Mouse (Mus musculus): ENCODE results near the gene Dnajc8. TPM values are rescaled to one million over a fixed set of nuclear protein-coding genes. Genes with fewer than 3 reads are reported as not detected.

Dnajc8 gene
- polyA plus RNA-seq, 1 experiment, result 24.8 TPM

Other genes starting within 250 kb of the Dnajc8 start
- gene Rab42, start 232.2 kb upstream of the Dnajc8 start, polyA plus RNA-seq (2012; rRNA removed), result 24.9 and 31.4 TPM in 2 replicates
- 5.1 and 6.0 TPM in 2 replicates for gene Trnau1ap, start 206.0 kb upstream of the Dnajc8 start, polyA plus RNA-seq (2012; rRNA removed)
- 179 and 185 TPM in 2 replicates for gene Rcc1, start 181.9 kb upstream of the Dnajc8 start, polyA plus RNA-seq (2012; rRNA removed)
- 6.6 and 8.5 TPM in 2 replicates for gene Phactr4, start 113.1 kb upstream of the Dnajc8 start, polyA plus RNA-seq (2012; rRNA removed)
- gene Med18, start 71.6 kb upstream of the Dnajc8 start, polyA plus RNA-seq (2012; rRNA removed), result 3.0 and 3.1 TPM in 2 replicates
- 18.0 and 19.4 TPM in 2 replicates for gene Sesn2, start 25.0 kb upstream of the Dnajc8 start, polyA plus RNA-seq (2012; rRNA removed)
- 328 TPM in 2 replicates for gene Atpif1, start 1.9 kb upstream of the Dnajc8 start, polyA plus RNA-seq (2012; rRNA removed)
- 0.28 and 0.46 TPM in 2 replicates for gene Ptafr, start 28.5 kb downstream of the Dnajc8 start, polyA plus RNA-seq (2012; rRNA removed)
- 56.3 and 65.2 TPM in 2 replicates for gene Eya3, start 103.4 kb downstream of the Dnajc8 start, polyA plus RNA-seq (2012; rRNA removed)
- 141 and 155 TPM in 2 replicates for gene Xkr8, start 197.0 kb downstream of the Dnajc8 start, polyA plus RNA-seq (2012; rRNA removed)
- 2.8 and 3.7 TPM in 2 replicates for gene Smpdl3b, start 221.7 kb downstream of the Dnajc8 start, polyA plus RNA-seq (2012; rRNA removed)
- gene Rpa2, start 232.8 kb downstream of the Dnajc8 start, polyA plus RNA-seq (2012; rRNA removed), result 15.5 and 18.0 TPM in 2 replicates

Data from testis, adult 2 months (tissue).